Mouse (Mus musculus) urinary bladder, postnatal 14 days (tissue): Measurements from ENCODE around the gene Mrtfa.

Experiments used
- DNase-seq: peaks from one replicate; pipeline ENCODE4 v3.0.0; 2021; ENCODE audit warnings: low spot score

The Mrtfa gene

GRCm38 (mm10) chr15:81102274-81102879, 88.2 kb downstream of the Mrtfa start:
- no peak for DNase-seq

DNA sequence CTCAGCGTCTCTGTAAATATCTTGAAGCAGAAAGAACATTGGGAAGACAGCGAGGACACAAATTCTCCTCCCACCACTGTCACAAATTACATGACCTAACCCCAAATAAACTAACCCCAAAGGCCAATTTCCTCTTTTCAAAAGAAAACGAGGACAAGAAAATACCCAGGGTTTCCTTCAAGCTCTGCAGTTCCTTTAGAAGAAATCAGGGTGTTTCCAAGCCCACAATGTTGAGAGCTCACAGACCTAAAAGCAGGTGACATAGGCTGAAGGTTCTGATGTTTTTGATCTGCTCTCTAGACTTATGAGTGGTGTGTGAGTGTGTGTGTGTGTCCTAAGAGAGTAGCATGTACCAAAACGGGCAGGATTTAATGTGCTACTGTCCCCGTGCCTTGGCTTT, 89.2 kb downstream of the Mrtfa start:
- no peak for DNase-seq

DNA sequence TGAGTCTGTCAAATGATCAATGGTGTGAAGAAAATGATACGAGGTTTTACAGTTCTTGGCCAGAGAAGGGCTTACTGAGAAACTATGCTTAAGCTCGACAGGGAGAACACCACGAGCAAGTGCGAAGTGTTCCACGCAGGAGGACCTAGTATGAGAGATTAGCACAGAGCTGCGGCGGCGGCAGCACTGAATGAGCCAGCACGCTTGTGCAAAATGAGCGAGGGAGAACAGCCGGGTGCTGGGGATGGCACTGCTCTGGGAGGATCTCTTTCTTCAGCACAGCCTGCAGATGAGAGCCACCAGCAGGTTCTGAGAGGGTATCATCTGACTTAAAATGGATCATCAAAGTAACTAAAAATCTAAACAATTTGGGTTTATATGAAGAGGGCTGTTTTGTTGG, 91.3 kb downstream of the Mrtfa start:
- no peak for DNase-seq

DNA sequence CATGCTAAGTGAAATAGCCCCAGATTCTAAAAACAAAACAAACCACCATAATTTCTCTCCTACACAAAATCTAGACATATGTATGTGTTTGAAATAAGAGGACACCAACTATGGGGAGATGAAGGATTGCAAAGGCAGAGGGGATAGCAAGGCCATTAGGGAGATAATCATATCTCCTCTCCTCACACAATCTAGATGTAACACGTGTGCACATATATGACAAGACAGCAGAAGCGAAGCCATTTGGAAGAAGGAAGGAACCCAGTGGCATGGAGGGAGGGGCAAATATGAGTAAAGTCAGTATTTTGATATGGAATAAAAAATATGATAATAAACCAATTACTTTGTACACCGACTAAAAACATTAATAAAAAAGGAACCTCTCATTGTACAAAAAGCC, 91.9 kb downstream of the Mrtfa start:
- DNase-seq, result no peak

GRCm38 (mm10) chr15:81097896-81098295, 92.7 kb downstream of the Mrtfa start:
- no peak for DNase-seq

DNA sequence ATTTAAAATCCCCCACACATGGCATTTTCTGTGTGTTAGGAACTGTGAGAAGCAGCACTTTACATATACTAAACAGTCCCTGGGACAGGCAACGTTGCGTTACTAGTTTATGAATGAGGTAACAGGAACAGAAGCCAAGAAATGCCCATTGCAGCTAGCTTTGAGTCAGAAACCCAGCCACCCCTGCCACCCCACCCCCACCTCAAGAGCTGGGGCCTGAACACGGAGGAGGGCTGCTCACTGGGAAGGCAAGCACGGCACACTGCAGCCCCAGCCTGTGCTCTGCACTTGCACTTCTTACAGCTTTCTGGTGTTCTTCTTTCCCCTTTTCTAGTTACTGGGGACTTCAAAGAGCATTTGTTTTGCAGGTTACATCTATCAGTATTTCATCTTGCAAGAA, 93.1 kb downstream of the Mrtfa start:
- peak; percentile 21 for DNase-seq

GRCm38 (mm10) chr15:81096329-81097055, 94.1 kb downstream of the Mrtfa start:
- DNase-seq, result no peak

DNA sequence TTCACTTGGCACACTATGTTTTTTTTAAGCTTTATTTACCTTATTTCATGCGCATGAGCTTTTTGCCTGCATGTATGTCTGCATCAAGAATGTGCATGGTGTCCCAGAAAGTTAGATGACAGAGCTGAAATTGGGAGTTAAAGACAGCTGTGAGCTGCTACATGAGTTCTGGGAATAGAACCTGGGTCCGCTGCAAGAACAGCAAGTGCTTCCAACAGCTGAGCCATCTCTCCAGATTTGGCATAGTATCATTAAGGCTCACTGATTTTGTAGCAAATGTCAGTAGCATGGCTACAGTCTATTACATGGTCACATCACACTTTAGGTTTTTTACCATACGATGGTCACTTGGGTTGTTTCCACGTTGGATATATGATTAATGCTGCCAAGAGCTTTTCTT, 97.5 kb downstream of the Mrtfa start:
- DNase-seq, result no peak

GRCm38 (mm10) chr15:81091718-81092117, 98.8 kb downstream of the Mrtfa start:
- DNase-seq, result no peak

GRCm38 (mm10) chr15:81087529-81087928, 103.0 kb downstream of the Mrtfa start:
- DNase-seq, result no peak

DNA sequence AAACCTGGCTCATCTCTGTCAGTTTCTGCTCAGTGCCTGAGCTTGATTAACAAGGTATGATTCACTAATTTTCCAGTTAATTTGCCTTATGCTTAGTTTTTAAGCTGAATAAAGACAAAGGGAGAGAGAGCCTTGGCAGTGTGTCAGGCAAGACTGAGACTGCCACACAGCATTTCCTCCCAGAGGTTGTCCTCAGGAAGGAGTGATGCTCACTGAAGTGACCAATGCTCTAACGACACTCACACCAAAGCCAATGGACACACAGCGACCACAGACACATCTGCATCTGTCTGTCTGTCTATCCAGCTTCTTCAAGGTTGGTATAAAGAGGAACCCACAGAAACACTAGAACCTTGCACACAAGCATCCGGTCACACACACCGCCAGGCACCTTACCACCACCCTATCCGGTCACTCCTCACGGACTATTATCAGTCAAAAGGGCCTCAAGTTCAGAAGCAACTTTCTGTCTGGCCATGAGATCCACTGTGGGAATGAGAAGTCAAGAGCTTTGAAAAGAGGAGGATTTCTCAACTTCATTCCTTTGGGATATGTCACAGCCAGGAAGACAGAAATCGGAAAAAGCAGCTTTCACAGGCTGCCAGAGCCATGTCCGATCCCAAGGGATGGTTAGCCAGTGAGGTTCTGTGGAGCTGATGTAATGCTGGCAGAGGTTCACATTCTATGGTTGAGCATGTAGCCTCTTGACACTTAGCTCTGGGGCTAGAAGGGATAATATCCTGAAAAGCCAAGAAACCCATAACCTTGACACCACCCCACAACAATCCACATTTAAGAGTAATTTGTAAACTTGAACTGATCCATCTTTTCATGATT, 103.7 kb downstream of the Mrtfa start:
- peak; percentile 50 for DNase-seq

- DNase-seq, result no peak
Observed at GRCm38 (mm10) chr15:81083826-81084225, 106.7 kb downstream of the Mrtfa start.

- no peak for DNase-seq
Observed at GRCm38 (mm10) chr15:81083281-81083680, 107.3 kb downstream of the Mrtfa start.

GRCm38 (mm10) chr15:81081216-81081615, 109.3 kb downstream of the Mrtfa start:
- DNase-seq, result no peak

GRCm38 (mm10) chr15:81080405-81080804, 110.2 kb downstream of the Mrtfa start:
- DNase-seq, result no peak

DNA sequence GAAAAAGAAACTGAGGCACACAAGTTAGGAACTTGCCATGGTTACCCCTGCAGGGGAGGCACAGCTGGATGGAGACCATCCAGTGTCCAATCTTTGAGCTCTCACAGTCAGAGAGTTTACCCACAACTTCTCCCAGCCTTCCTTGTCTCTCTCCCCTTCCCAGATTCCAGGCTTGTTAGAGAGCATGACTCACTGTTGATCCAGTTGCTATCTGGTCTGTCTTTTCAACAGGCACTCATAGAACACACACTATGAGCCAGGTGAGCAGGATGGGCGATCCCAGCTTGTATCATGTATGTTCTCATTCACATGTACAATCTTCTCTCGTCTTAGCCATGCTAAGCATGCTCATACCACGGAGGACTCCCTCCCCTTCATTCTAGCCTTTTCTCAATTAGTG, 111.3 kb downstream of the Mrtfa start:
- no peak for DNase-seq

DNA sequence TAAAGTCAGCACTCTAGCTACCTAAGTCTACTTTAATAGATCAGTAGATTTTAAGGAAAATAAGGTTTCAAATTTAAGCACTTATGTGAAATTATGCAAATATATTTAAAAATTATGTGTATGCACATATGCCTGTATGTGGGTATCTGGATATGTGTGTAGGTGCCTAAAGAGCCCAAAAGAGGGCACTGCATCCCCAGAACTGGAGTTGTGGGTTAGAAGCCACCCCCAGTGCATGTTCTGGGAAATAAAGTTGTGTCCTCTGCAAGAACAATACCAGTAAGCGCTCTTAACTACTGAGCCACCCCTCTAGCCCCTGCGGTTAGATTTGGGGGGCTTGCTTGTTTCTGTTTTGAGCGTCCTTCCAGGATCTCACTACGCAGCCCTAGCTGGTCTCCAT, 113.0 kb downstream of the Mrtfa start:
- peak; percentile 30 for DNase-seq

GRCm38 (mm10) chr15:81074543-81074942, 116.0 kb downstream of the Mrtfa start:
- no peak for DNase-seq

DNA sequence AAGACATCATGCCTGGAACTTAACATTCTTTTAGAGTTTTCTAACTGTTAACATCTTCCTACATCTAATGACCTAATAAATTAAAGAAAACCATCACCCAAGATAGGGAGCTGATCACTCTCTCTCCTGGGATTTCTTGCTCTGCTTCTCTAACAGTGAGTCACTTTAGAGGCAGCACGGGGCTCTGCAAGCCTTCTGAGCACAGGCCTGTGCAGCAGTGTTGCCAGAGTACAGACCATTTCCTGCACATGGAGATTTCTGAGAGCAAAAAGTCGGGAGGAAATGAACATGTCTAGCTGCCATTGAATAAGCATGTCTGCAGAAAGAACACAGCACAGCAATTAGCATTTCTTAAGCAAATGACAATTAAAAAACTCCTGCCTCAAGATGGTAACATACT, 116.8 kb downstream of the Mrtfa start:
- no peak for DNase-seq

GRCm38 (mm10) chr15:81072748-81073147, 117.8 kb downstream of the Mrtfa start:
- no peak for DNase-seq

DNA sequence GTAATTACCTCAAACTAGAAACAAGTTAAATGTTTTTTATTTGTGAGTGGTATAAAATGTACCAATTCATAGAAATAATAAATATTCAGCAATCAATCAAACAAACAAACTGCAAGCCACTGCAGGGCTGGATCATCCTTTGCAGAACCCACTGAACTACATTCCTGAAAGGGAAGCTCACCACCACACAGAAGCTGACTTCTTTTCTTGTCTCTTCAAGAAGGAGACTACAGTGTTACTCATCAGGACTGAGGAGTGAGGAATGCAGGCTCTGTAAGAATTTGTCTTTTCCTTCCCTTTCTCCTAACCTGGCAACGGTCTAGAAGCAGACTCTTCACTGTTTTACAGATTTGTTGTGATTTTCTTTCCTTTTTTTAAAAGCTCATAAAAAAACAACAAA, 120.1 kb downstream of the Mrtfa start:
- no peak for DNase-seq

DNA sequence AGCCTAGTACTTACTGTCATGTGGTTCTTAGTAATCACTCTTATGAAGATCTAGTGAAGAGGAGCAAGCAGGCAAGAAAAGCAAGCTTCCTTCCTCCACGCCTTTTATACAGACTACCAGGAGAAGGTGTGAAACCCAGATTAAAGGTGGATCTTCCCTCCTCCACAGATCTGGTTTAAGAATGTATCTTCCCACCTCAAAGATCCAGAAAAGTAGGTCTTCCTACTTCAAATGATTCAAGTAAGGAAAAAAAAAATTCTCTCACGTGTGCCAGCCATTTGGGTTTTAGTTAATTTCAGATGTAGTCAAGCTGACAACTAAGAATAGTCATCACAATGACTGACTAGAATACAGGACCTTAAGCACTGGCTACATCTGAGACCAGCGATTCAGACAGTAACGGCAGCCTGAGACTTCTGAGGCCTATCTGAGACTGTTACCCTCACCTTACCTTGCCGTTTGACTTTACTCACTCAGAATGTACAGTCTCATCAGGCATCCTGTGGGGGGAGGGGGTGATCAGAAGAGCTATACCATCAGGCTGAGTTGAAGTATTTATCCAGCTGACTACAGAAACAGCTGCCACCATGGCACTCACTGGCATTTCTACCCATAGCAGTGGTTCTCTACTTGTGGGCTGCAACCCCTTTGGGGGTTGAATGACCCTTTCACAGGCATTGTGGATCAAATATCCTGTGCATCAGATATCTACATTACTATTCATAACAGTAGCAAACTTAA, 121.7 kb downstream of the Mrtfa start:
- no peak for DNase-seq
